Mouse (Mus musculus) heart, adult 2 months (tissue): ENCODE measurements around the gene She. TPM values are rescaled to one million over a fixed set of nuclear protein-coding genes. Genes with fewer than 3 reads are reported as not detected.
A peak's percentile ranks its signal among the peaks of the same experiment; 100 is the strongest.
"Not testable (repeated sequence)": the region's sequence is repeated elsewhere in the genome, so short reads cannot be mapped to it uniquely, and the experiment has no call there.

Experiments used
- DNase-seq, 2 experiments: peaks; one replicate each; pipeline ENCODE4 v3.0.0; 2021
- H3K27ac ChIP-seq: fragments of 200-600 bp; 2 replicates; pipeline ENCODE4 v1.8.1; 2022
- H3K27me3 ChIP-seq: fragments of 200-500 bp; 2 replicates; pipeline ENCODE4 v1.6.1; 2012; ENCODE audit warnings: mild to moderate bottlenecking, low read length, inconsistent platforms, mixed read lengths; ENCODE audit not compliant: control insufficient read depth, insufficient read depth
- H3K36me3 ChIP-seq: fragments of 200-500 bp; 2 replicates; pipeline ENCODE4 v1.6.1; 2012; ENCODE audit warnings: low read length, inconsistent platforms; ENCODE audit not compliant: control insufficient read depth, insufficient read depth
- H3K4me1 ChIP-seq: fragments of 200-500 bp; 2 replicates; pipeline ENCODE4 v1.6.1; 2011; ENCODE audit warnings: low read length; ENCODE audit not compliant: control insufficient read depth, insufficient read depth
- H3K4me3 ChIP-seq: fragments of 200-600 bp; 2 replicates; pipeline ENCODE4 v1.8.1; 2022
- H3K79me2 ChIP-seq: fragments of 200-500 bp; replicated peaks from 2 replicates; pipeline ENCODE4 v1.6.1; 2012; ENCODE audit warnings: mild to moderate bottlenecking, inconsistent platforms, low read length, moderate library complexity, mixed read lengths; ENCODE audit not compliant: control insufficient read depth, insufficient read depth
- H3K9ac ChIP-seq: fragments of 200-500 bp; 2 replicates; pipeline ENCODE4 v1.6.1; 2012; ENCODE audit warnings: low read depth, mild to moderate bottlenecking, control low read depth, inconsistent platforms, low read length, mixed read lengths
- CTCF ChIP-seq: fragments of 200-600 bp; IDR thresholded peaks from 2 replicates; pipeline ENCODE4 v1.8.1; 2022; ENCODE audit warnings: antibody characterized with exemption, mild to moderate bottlenecking, moderate library complexity
- EP300 ChIP-seq: fragments of 200-500 bp; IDR thresholded peaks from 2 replicates; pipeline ENCODE4 v1.6.1; 2011; ENCODE audit warnings: low read depth, low read length, control low read depth; ENCODE audit not compliant: insufficient read depth
- POLR2A ChIP-seq: fragments of 200-500 bp; IDR thresholded peaks from 2 replicates; pipeline ENCODE4 v1.6.1; 2011; ENCODE audit warnings: mild to moderate bottlenecking, low read depth, low read length, control low read depth; ENCODE audit not compliant: insufficient read depth
- WGBS: fragments of 180-500 bp; shearing (Covaris S2); methylation state at CpG from one replicate; pipeline ENCODE4 v1.1.7; 2018; 5-methylcytosine and 5-hydroxymethylcytosine counted together
- intact Hi-C: fragments of 180-260 bp; cut with DNase I; formaldehyde crosslinking; loops from one replicate; pipeline ENCODE4 v1.15.1; 2025
- polyA plus RNA-seq: library from polyadenylated mRNA; depleted of rRNA; stranded (reverse); fragments of >200 nt; gene quantifications from 2 replicates; pipeline ENCODE4 v1.2.3, GENCODE M21; 2012
- total RNA-seq, 2 experiments: library from RNA; stranded (reverse); gene quantifications; 2 replicates each; pipeline ENCODE4 v1.2.3; 2021

The She gene
- total and polyA plus RNA-seq, 3 experiments: 3.4 to 13.3 (median 12.3) TPM

GRCm38 (mm10) chr3:89794616-89795015 is 36.6 kb upstream of the She start:
- no peak overlapping the region for H3K9ac ChIP-seq
- intact Hi-C loops: no loop called here
- no peak overlapping the region for H3K4me3 ChIP-seq
- H3K79me2 ChIP-seq: no peaks in the 10 kb centered on the region
- H3K4me1 ChIP-seq: no peaks in the 10 kb centered on the region
- H3K27me3 ChIP-seq: no peaks in the 10 kb centered on the region
- no peak overlapping the region for H3K27ac ChIP-seq
- no peaks in the 10 kb centered on the region for H3K36me3 ChIP-seq
- no peak for DNase-seq
- TF ChIP-seq CTCF: no peak
- TF ChIP-seq EP300: no peak
- TF ChIP-seq POLR2A: no peak
- WGBS: 56% methylated on average over 2 of the region's 2 CpGs

GRCm38 (mm10) chr3:89795746-89796145 is 35.4 kb upstream of the She start:
- no peaks in the 10 kb centered on the region for H3K4me1 ChIP-seq
- no peaks in the 10 kb centered on the region for H3K36me3 ChIP-seq
- H3K27ac ChIP-seq: no peak overlapping the region
- intact Hi-C loops: no loop called here
- H3K4me3 ChIP-seq: no peak overlapping the region
- no peaks in the 10 kb centered on the region for H3K27me3 ChIP-seq
- no peaks in the 10 kb centered on the region for H3K79me2 ChIP-seq
- TF ChIP-seq EP300 (no peak), CTCF (peak; percentile 12; the same call in 1 of the 2 replicates), POLR2A (no peak)
- H3K9ac ChIP-seq: no peak overlapping the region
- WGBS: 57% methylated on average over 5 of the region's 5 CpGs
- DNase-seq: no peak

GRCm38 (mm10) chr3:89796358-89796757 is 34.8 kb upstream of the She start:
- no peaks in the 10 kb centered on the region for H3K36me3 ChIP-seq
- H3K9ac ChIP-seq: no peak overlapping the region
- no peak overlapping the region for H3K4me3 ChIP-seq
- intact Hi-C loops: no loop called here
- H3K79me2 ChIP-seq: no peaks in the 10 kb centered on the region
- H3K27ac ChIP-seq: no peak overlapping the region
- DNase-seq: peak in 1 of 2 experiments; percentile 59
- no peaks in the 10 kb centered on the region for H3K27me3 ChIP-seq
- no peak for TF ChIP-seq CTCF
- no peak for TF ChIP-seq POLR2A
- TF ChIP-seq EP300: no peak
- WGBS: 21% methylated on average over 4 of the region's 4 CpGs
- H3K4me1 ChIP-seq: no peaks in the 10 kb centered on the region

- no peak overlapping the region for H3K4me3 ChIP-seq
- intact Hi-C loops: no loop called here
- H3K36me3 ChIP-seq: no peaks in the 10 kb centered on the region
- H3K9ac ChIP-seq: no peak overlapping the region
- H3K27ac ChIP-seq: no peak overlapping the region
- no peaks in the 10 kb centered on the region for H3K27me3 ChIP-seq
- peaks cover 2% of the 10 kb centered on the region for H3K4me1 ChIP-seq
- TF ChIP-seq EP300 (no peak), POLR2A (no peak), CTCF (no peak)
- 75% methylated on average over 3 of the region's 3 CpGs for WGBS
- no peaks in the 10 kb centered on the region for H3K79me2 ChIP-seq
- no peak for DNase-seq
Measured at GRCm38 (mm10) chr3:89798518-89798917, 32.7 kb upstream of the She start.

GRCm38 (mm10) chr3:89799476-89799875 is 31.7 kb upstream of the She start:
- Histone ChIP-seq H3K4me1 (peaks cover 2% of the 10 kb centered on the region), H3K27ac (no peak overlapping the region), H3K9ac (no peak overlapping the region), H3K36me3 (no peaks in the 10 kb centered on the region), H3K79me2 (no peaks in the 10 kb centered on the region), H3K4me3 (no peak overlapping the region), H3K27me3 (no peaks in the 10 kb centered on the region)
- intact Hi-C loops: no loop called here
- 14% methylated on average over 13 of the region's 13 CpGs for WGBS
- DNase-seq: no peak
- no peak for TF ChIP-seq EP300
- no peak for TF ChIP-seq POLR2A
- no peak for TF ChIP-seq CTCF

- DNase-seq, H3K4me1 ChIP-seq, H3K79me2 ChIP-seq, H3K27ac ChIP-seq, H3K36me3 ChIP-seq, intact Hi-C loops, H3K9ac ChIP-seq, H3K4me3 ChIP-seq, H3K27me3 ChIP-seq: not testable (repeated sequence)
- 69% methylated on average over 3 of the region's 3 CpGs for WGBS
Measured at GRCm38 (mm10) chr3:89800078-89800477, 31.1 kb upstream of the She start.
